Mouse (Mus musculus): ENCODE data around the gene Nfkbib.

Gene Nfkbib

DNA sequence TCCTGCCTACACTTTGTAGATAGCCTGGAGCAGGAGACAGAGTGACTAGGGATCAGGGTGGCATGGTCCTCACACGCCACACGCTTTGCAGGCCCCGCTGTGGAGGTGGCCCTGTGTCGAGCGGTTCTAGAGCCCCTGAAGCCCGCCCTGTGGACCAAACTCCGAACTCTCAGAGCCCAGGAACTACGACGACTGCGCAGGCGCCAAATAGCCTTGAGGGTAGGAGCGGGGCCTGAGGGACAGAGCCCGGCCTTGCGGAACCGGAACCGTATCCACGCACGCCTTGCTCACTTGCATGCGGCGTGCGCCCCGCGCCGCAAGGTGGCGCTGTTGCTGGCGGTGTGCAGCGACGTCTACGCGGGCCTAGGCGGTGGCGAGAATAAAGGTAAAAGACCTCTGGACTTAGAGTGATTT is 29.3 kb upstream of the Nfkbib start:
- DNase-seq: peak; percentile 91

DNA sequence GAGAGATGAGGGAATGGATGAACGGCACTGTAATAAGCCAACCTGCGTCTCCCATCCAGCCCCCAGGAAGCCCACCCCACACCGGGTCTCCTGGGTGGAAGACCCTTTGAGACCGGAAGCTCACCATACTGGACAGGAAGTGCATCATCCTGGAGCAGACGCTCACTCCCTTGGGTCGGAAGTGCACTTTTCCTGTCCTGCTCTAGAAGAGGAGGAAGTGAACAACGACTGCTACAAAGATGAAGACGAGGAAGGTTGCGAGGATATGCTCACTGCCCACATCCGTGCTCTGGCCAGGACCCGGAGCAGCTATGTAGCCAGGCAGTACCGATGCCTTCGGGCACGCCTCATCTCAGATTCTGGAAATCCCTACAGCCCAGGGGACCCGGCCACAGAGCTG is 28.5 kb upstream of the Nfkbib start:
- peak; percentile 23 for DNase-seq

DNA sequence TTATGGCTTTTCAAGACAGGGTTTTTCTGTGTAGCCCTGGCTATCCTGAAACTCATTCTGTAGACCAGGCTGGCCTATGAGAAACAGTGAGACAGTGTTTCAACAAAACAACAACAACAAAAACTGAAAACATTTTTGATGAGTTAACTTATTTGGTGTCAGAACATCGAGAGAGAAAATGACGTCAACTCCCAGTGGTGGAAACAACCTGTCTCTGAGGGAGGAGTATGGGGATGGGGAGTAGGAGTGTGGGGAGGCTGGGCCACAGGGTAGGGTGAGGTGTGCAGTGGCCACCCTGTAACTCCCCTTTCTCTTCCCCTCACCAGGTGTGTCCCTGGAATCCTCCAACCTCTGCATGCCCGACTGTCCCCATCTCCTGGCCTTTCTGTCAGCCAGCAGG is 27.2 kb upstream of the Nfkbib start:
- DNase-seq: no peak

DNA sequence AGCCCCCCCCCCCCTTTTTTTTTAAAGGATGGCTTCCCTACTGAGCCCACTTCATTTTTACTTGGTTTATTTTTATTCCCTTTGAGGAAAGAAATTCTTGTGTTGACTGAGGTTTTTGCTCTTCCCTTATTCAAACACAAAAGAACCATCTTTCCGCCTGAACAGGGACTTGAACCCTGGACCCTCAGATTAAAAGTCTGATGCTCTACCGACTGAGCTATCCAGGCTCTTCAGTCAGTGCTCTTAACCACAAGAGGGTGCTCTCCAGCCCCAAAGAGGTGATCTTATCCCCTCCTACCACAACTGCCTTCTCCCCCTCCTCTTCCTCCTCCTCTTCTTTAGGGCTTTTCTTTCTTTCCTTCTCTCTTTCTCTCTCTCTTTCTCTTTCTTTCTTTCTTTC is 26.5 kb upstream of the Nfkbib start:
- DNase-seq: peak; percentile 50

DNA sequence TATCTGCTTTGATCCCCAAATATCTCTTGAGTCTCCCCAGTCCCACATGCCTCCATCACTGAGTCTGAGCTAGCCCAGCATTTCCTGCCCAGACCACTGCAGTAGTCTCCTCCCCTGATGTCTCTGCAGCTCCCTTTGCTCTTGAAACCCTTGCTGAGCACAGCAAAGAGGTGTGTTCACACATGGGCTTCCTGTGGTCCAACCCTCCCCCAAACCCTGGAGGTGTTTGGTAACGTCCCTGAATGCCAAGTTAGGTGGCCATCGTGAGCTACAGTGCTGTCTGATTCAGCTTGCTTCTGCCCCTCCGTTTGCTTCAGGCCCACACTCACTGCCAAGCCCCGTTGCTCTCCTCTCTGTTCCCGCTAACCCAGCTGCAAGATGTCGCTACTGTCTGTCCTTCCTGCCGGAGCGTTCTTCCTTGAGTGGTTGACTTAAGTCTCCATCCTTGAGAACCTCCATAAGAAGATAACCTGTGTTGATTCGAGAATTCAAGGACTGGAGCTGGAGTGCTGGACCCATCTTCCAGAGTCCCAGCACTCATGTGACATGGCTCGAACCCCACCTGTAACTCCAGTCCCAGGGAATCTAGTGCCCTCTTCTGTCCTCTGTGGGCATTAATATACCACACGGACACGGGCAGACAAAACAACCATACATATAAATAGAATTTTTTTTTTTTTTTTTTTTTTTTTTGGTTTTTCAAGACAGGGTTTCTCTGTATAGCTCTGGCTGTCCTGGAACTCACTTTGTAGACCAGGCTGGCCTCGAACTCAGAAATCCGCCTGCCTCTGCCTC is 25.3 kb upstream of the Nfkbib start:
- no peak for DNase-seq

DNA sequence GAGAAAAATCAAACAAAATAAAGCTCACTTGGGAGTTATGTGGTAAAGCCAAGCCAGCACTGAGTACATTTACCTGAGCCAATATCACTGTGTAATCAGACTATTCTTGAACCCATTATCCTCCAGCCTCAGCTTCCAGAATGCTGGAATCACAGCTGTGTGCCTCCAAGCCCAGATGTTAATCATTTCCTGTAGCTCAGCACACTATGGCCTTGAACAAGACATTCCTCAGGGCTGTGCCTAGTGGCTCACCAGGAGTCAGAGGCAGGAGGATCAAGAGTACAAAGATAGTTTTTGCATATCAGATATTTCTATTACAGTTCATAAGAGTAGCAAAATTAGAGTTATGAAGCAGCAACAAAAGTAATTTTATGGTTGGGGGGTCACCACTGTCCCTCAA is 24.4 kb upstream of the Nfkbib start:
- DNase-seq: no peak

DNA sequence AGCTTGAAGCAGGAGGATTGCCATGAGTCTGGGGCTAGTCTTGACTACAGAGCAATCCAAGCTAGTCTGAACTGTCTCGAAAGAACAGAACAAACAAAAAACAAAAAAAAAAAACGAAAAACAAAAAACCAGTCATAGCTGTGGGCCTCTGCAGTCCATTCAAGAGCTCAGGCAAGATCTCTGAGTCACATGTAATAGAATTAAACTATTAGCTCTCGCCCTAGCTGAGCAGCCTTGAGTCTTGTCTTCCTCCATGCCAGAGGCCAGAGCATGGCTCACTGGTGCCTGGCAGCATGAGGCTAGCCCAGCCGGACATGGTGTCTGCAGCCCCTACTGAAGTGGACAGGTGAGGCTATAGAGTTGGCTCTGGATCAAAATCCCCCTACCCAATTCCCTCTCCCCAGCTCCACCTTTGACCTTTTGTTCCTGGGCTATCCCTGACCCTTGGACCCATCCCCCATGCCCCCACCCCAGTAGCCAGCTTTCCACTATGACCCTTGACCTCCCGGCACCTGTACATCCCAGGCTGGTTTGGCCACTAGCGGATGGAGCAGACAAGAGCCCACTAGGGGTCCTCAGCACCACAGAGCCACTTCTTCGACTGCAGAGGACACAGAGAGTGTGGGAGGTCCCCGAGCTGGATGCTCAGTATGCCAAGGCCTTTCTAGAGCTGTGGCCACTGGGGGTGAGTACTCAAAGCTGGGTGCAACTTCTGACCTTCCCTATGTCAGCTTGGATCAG is 22.9 kb upstream of the Nfkbib start:
- DNase-seq: no peak

DNA sequence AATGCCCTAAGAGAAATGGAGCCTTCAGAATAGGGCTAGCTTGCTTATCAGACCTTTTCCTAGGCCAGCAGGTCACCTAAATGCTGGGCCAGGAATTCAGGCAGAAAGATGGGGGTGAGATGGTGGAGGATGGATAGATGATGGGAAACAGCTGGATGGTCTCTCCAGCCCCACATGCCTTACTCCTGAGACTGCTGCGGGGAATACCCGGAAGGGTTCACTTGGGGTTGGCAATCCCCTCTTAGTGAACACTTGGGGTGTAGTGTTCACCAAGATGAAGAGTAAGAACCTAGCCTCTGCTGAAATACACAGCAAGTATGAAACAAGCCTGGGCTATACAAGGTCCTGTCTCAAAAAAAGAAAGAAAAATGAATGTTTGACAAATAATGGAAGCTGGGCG is 21.9 kb upstream of the Nfkbib start:
- DNase-seq: no peak

DNA sequence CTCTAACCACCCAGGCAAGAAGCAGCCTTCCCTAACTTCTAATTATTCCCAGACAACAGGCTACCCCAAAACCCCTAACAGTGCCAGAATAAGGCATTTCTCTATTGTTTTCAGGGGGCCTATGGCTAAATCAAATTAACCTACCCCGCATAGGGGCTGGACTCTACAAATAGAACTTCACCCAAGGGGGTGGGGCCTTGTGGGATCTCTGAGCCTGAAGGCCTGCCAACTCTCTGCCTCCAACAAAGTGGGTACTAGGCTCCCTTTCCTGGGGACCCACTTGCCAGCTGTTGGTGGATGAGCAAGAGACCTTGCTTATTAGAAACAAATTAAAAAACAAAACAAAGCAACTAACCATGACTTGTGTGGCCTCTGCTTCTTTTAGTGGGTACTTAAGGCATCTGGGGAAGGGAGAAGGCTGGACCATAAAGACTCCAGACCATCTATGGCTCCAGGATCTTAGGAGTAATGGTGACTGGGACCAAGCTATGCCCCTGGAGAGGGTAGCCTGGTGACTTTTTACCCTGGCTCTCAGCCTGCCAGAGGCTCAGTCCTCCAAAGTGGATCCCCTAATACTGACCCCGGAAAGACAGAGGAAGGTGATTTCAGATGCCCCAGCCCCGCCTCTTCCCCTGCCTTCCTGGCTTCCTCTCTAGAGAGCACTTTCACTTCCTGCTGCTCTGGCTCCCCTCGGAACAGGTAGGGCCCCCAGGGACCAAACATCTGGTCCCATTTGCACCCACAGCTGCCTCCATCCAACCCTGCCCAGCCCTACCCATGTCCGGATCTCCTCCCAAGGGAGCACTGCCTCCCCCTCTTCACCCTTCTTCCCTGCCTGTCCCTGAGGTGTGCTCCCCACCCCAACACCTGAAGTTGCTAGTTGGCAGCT is 21.2 kb upstream of the Nfkbib start, which contains the start of gene Rinl:
Gene Rinl, plus strand, starts transcription at position 663 of the 889 bp plus-strand sequence.
- peak; percentile 36 for DNase-seq

DNA sequence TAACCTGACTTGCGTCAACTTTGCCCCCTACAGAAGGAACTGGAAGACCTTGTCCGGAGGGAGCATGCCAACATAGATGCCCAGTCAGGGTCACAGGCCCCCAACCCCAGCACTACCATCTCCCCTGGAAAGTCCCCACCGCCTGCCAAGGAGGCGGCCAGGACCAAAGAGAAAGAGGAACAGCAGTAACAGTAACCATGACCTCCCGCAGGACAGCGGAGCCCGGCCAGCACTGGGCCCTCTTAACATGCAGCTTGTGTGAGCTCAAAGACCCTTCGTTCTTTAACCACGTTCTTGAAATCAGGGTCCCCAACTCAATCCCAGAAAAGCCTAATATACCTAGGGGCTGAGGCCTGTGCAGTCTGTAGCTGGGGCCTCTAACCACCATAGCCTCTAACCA is 20.6 kb upstream of the Nfkbib start:
- DNase-seq: no peak

DNA sequence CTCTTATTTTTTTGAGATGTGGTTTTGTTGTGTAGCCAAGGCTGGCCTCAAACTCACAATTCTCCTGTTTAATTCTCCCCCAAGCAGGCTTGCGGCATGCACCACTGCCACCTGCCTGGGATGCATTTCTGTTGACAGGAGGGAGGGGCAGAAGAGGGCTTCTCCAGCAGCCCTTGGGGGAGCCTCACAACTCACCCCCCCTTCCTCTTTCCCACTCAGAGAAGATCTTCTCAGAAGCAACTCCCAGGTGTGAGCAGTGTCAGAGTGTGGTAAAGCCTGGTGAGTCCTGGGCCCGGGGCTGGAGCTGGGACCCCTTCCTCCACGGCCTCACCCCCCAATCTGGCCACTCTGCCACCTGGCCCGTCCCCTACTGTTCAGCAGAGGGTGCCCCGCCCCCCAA is 17.8 kb upstream of the Nfkbib start:
- DNase-seq: no peak

DNA sequence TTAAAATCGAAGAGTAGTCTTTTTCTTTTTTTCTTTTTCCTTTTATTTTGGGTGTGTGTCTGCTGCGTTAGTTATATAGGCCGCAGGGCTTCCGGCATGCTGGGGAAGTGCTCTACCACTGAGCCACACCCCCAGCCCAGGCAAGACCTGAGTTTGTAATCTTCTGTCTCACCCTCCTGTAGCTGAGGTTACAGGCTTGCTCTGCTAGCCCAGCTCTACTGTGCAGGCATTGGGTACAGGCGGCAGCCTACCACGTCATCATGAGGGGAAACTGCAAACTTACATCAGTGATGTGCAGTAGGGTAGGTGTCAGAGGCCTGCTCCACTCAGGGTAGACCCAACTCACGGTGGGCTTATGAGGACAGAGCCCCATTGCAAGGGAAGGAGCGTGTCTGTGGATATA is 13.9 kb upstream of the Nfkbib start:
- DNase-seq: no peak

DNA sequence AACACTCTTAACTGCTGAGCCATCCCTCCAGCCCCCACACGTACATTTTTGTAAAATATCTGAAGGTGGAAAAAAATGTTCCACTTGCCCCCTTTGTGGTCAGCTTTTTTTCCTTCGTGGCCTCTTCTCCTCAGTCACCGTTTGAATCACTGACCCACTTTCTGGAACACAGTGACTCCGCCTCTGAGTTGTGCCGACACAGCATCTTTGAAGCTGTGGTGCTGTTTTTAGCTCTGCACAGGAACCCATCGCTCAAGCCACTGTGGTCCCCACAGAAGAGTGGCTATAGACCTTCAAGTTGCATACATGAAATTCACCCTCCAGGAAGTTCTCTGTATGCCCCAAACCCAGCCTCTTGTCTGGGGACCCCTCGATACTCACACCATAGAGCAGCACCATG is 13.5 kb upstream of the Nfkbib start:
- no peak for DNase-seq

DNA sequence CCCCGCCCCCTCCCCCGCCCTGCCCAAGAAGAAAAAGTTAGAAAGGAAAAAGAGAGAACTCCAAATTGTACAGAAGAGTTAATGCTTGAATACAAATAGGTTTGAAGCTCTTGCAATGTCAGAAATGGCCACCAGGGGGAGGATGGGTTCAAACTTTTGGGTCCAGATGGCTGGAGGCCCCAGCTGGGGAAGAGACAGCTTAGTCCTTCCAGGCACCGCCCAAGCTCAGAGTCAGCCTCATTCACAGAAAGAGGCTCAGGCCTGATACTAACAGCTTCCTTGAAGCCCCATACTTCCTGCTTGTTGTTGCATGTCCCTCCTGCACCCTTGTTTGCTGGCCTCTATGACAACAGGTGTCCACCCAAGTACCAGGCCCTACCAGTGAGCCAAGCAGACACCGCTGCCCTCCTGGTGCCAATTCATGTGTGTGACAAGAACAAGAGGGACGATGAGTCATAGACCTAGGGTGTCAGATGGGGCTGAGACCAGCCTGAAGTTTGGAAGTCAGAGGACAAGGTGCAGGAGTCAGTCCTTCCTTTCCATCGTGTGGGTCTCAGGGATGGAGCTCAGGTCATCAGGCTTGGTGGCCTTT is 12.9 kb upstream of the Nfkbib start:
- peak; percentile 94 for DNase-seq

DNA sequence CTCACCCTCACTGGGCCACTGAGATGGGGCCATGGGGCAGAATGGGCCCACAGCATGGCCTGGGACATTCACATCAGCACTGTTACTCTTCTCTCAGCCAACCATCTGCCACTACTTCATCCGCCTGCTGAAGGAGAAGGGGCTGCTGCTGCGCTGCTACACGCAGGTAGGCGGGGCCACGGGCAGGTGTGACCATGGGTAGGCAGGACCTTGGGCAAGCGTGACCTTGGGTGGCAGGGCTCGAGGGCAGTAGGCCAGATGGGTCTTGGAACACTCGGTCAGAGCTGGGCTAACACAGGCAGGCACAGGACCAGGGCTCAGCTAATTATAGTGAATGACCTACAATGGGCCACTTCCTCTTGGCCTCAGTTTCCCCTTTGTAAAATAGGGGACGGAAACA is 11.5 kb upstream of the Nfkbib start:
- no peak for DNase-seq

DNA sequence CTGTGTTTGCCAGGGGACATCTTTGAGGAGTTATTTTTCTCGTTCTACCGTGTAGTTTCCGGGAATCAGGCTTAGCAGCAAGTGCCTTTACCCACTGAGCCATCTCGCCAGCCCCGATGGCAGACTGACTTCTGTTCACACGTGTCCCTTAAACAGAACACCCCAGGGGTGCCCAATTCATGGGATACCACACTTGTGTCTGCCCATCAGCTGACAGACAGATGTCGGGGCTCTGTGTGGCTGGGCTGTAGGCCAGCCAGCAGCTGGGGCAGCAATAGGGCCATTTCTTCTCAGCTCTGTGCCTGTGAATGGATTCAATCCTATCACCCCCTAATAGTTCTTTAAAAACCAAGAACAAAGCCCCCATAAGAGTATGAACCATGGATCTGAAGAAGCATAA is 7.8 kb upstream of the Nfkbib start:
- DNase-seq: no peak

DNA sequence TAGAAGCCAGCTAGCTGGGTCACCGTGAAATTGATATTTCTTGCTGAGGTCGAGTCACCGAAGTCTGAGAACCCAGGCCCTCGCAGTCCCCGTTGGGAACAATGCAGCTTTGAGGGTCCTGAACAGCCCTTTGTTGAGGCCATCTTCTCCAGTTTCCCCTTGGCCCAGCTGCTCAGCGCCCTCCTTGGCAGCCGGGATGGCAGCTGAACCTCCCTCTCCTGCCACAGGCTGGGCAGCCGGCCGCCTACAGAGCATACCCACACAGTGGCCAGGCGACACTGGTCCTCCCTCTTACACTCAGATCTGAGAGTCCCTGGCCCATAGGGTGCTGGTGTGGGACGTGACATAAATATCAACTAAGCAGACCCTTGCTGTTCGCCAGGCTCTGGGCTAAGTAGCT is 6.9 kb upstream of the Nfkbib start:
- no peak for DNase-seq

DNA sequence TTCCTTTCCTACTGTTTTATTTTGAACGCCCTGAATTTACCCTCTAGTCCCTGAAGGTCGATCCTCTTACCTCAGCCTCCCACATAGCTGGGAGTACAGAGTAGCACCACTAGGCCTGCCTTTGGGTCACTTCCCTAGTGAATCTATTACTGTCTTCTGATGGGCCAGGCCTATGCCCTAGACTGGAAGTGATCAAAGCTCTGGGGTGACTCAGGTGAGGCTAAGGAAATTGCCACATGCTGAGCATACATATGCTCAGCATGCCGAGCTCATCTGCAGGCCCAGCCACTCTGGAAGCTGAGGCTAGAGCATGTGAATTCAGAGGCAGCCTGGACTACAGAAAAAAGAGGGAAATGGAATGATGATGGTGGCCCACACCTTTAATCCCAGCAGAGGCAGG is 5.9 kb upstream of the Nfkbib start:
- no peak for DNase-seq

DNA sequence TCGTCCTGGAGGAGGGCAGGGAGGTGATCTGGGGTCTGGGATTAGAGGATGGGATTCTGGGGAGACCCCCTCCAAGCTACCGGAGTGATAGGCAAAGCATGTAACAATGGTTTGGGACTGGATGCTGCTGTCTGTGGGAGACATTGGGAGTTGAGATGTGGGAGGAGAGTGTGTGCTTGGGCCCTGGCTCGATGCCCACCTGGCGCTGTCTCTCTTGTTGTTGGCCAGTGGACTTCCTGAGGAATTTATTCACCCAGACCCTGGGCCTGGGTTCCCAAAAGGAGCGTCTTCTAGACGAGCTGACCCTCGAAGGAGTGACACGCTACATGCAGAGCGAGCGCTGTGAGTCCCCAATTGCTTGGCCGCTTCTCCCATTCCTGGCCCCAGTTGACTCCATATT is 4.6 kb upstream of the Nfkbib start:
- DNase-seq: peak; percentile 35

DNA sequence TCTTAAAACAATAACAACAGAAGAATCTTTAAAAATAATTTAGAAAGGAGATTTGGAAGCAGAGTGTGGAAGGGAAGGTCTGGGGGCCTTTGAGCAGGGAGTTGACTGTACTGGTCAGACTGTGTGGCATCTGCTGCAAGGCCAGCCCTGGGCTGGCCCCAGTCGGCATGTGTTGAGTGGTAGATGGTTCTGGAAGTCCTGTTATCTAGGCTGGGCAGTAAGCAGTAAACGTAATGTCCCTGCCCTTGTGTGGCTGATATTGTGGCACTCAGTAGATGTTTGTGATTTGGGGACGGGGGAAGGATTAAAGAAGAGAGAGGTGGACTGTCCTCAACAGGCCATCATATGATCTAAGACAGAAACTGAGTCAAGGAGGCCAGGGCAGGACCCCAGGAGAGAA is 3.0 kb upstream of the Nfkbib start:
- DNase-seq: no peak

DNA sequence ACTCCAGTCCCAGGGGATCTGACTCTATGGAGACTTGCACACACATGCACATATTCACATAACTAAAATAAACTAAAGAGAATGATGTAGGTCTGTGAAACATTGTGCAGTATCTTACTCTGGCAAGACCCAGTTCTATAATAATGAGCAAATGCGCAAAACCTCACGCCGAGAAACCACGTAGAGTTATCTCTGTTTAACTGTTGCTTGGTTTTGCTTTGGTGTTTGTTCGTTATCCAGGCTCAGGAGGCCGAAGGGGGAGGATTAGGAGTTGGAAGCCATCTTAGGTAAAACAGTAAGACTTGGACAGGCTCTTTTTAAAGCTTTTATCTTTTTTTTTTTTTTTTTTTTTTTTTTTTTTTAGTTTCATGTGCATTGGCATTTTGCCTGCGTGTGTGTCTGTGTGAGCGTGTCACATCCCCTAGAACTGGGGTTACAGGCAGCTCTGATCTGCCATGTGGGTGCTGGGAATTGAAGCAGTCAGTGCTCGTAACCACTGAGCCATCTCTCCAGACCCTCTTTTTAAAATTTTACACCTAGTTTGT is 2.2 kb upstream of the Nfkbib start:
- no peak for DNase-seq

DNA sequence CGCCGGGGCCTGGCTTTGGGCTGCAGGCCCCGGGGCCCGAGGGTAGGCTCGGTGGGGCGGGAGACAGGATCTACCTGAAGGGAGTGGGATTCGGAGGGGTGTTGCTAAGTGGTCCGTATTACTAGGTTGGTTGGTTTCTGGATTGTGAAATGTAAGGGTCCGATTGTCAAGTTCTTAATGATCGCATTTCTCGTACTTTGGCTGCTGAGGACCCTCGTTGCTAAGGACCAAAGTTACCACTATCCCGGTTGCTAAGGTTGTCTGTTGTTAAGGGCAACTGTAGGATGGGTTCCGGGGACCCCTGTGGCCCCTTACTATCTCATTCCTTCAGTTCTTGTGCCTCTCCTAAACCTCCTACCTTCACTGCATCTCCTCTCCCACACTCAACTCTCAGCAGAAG is 402 bp downstream of the Nfkbib start:
- no peak for DNase-seq

Measured in lung, postnatal 14 days (tissue).